Mouse (Mus musculus): ENCODE data around the gene Pald1.

DNA sequence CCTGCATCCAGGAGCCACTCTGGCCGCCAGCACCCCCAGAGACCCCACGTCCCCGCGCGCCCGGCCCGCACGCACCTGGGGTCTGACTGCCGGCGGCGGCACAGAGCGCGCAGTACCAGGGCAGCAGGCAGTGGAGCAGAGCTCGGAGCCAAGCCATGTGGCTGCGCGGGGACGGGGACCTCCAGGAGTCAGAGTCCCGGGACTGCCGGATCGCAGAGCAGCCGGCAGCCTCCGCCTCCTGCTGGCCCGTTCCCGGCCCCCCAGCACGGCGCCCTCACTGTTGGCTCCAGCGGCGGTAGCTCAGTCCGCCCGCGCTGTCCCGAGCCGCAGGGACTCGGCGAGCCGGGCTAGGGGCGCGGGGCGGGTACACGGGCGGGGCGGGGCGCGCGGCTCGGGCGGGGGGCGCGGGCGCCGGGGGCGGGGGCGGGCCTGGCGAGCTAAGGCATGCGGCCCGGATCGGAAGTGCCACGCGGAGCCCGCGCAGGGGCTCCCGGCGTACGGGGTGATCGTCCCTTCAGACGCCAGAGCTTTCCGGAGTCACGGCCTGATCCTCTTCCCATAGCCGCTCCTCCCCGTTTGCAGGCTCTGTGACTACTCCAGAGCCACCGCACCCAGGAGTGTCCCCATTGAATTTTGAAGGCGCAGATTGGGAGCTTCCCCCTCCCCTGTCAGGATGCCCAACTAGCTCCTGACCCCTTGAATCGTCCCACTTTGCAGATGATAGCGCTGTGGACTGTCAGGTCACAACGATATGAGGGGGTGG is 110.1 kb downstream of the Pald1 start, which contains the start of gene Adamts14:
- TF ChIP-seq EP300 (IDR thresholded peaks at IDR 0.05; ENCODE audit: low read depth), result no peak
- no peak for TF ChIP-seq CTCF (IDR thresholded peaks at IDR 0.05; ENCODE audit: low read depth)
